Mouse (Mus musculus) kidney, postnatal 10 days (tissue): ENCODE data around the gene Gpn2.
A peak's percentile ranks its signal among the peaks of the same experiment; 100 is the strongest.

Experiments
- DNase-seq: peaks from one replicate; pipeline ENCODE4 v3.0.0; 2021; ENCODE audit warnings: mixed read lengths

Gene Gpn2

GRCm38 (mm10) chr4:133626621-133627020 lies 42.5 kb downstream of the Gpn2 start:
- no peak for DNase-seq

GRCm38 (mm10) chr4:133627039-133627438 lies 42.9 kb downstream of the Gpn2 start:
- DNase-seq, result peak; percentile 36

- no peak for DNase-seq
These were observed 44.4 kb downstream of the Gpn2 start for GRCm38 (mm10) chr4:133628517-133628916.

GRCm38 (mm10) chr4:133629191-133629590 lies 45.0 kb downstream of the Gpn2 start:
- no peak for DNase-seq

- DNase-seq, result no peak
These were observed 46.3 kb downstream of the Gpn2 start for GRCm38 (mm10) chr4:133630326-133630920.

- DNase-seq, result peak; percentile 30
These were observed 47.1 kb downstream of the Gpn2 start for GRCm38 (mm10) chr4:133631071-133631768.

GRCm38 (mm10) chr4:133631769-133632411 lies 47.7 kb downstream of the Gpn2 start:
- peak; percentile 39 for DNase-seq

- peak; percentile 67 for DNase-seq
These were observed 48.5 kb downstream of the Gpn2 start for GRCm38 (mm10) chr4:133632483-133633327.

GRCm38 (mm10) chr4:133633332-133634042 lies 49.3 kb downstream of the Gpn2 start:
- peak; percentile 93 for DNase-seq

- DNase-seq, result no peak
These were observed 49.9 kb downstream of the Gpn2 start for GRCm38 (mm10) chr4:133634043-133634410.
